Mouse (Mus musculus) kidney, embryonic 14.5 days (tissue): ENCODE measurements around the gene Sparc. TPM values are rescaled to one million over a fixed set of nuclear protein-coding genes. Genes with fewer than 3 reads are reported as not detected.
A peak's percentile ranks its signal among the peaks of the same experiment; 100 is the strongest.

Experiments used
- ATAC-seq: fragments of 200-750 bp; cut with Nextera tagmentation; 2 replicates; pipeline ENCODE4 v1.8.0; 2017; ENCODE audit warnings: moderate number of reproducible peaks, mild to moderate bottlenecking, moderate TSS enrichment, moderate library complexity; ENCODE audit not compliant: low FRiP score, low TSS enrichment
- H3K27ac ChIP-seq: fragments of 300-500 bp; sonication (generic); 2 replicates; pipeline ENCODE4 v1.5.1; 2014; ENCODE audit warnings: low read depth, mild to moderate bottlenecking, low read length, moderate library complexity, mixed read lengths
- H3K27me3 ChIP-seq: fragments of 300-500 bp; sonication (generic); 2 replicates; pipeline ENCODE4 v1.6.1; 2014; ENCODE audit warnings: mild to moderate bottlenecking, low read length; ENCODE audit not compliant: control insufficient read depth, insufficient read depth
- H3K36me3 ChIP-seq: fragments of 300-500 bp; sonication (generic); 2 replicates; pipeline ENCODE4 v1.6.1; 2014; ENCODE audit warnings: low read length, mixed read lengths; ENCODE audit not compliant: control insufficient read depth, insufficient read depth
- H3K4me1 ChIP-seq: fragments of 300-500 bp; sonication (generic); 2 replicates; pipeline ENCODE4 v1.6.1; 2014; ENCODE audit warnings: low read length, mixed read lengths; ENCODE audit not compliant: control insufficient read depth, insufficient read depth
- H3K4me2 ChIP-seq: fragments of 300-500 bp; sonication (generic); replicated peaks from 2 replicates; pipeline ENCODE4 v1.6.1; 2014; ENCODE audit warnings: low read depth, mild to moderate bottlenecking, low read length
- H3K4me3 ChIP-seq: fragments of 300-500 bp; sonication (generic); 2 replicates; pipeline ENCODE4 v1.5.1; 2014; ENCODE audit warnings: mild to moderate bottlenecking, low read length
- H3K9ac ChIP-seq: fragments of 300-500 bp; sonication (generic); 2 replicates; pipeline ENCODE4 v1.6.1; 2014; ENCODE audit warnings: low read depth, mild to moderate bottlenecking, low read length, moderate library complexity
- H3K9me3 ChIP-seq: fragments of 300-500 bp; sonication (generic); 2 replicates; pipeline ENCODE4 v1.6.1; 2016; ENCODE audit warnings: low read length; ENCODE audit not compliant: control insufficient read depth
- WGBS: fragments of 180-500 bp; shearing (Covaris S2); extraction: QIAGEN DNeasy Blood & Tissue Kit; methylation state at CpG from one replicate; pipeline ENCODE4 v1.1.7; 2014; 5-methylcytosine and 5-hydroxymethylcytosine counted together
- polyA plus RNA-seq: library from polyadenylated mRNA; unstranded; fragments of >200 nt; fragmentation: Nextera tagmentation; extraction: Ambion mirVana; gene quantifications from 2 replicates; pipeline ENCODE4 v1.2.1, GENCODE M21; 2014

Gene Sparc
- 817 and 919 TPM in 2 replicates for polyA plus RNA-seq

- H3K4me1 ChIP-seq, result peaks cover 44% of the 10 kb centered on the region
- 92% methylated on average over 1 of the region's 1 CpGs for WGBS
- H3K36me3 ChIP-seq, result no peaks in the 10 kb centered on the region
- H3K4me2 ChIP-seq, result no peak within 1 kb of the TSS
- H3K27ac ChIP-seq, result peak within 1 kb of the TSS; percentile 55; the same call in 1 of the 2 replicates
- H3K4me3 ChIP-seq, result no peak within 1 kb of the TSS
- H3K9me3 ChIP-seq, result no peaks in the 10 kb centered on the region
- ATAC-seq, result no peak
- H3K9ac ChIP-seq, result no peak within 1 kb of the TSS
- no peaks in the 10 kb centered on the region for H3K27me3 ChIP-seq
These were observed at the start of gene Sparc for GRCm38 (mm10) chr11:55422978-55423377. Gene Sparc, minus strand, starts transcription at chr11:55423183.

- ATAC-seq, result no peak
- Histone ChIP-seq H3K4me3 (peak overlapping the region; percentile 99), H3K4me2 (peak overlapping the region; percentile 89), H3K4me1 (peaks cover 20% of the 10 kb centered on the region), H3K9ac (peak overlapping the region; percentile 97; the same call in 1 of the 2 replicates), H3K27ac (no peak overlapping the region), H3K27me3 (no peaks in the 10 kb centered on the region), H3K9me3 (no peaks in the 10 kb centered on the region), H3K36me3 (peaks cover 25% of the 10 kb centered on the region; the same call in 1 of the 2 replicates)
- 75% methylated on average over 7 of the region's 7 CpGs for WGBS
These were observed 48.5 kb upstream of the Sparc start for GRCm38 (mm10) chr11:55471467-55471866.

GRCm38 (mm10) chr11:55470761-55471160 is 47.8 kb upstream of the Sparc start:
- 31% methylated on average over 8 of the region's 8 CpGs for WGBS
- no peaks in the 10 kb centered on the region for H3K9me3 ChIP-seq
- peak overlapping the region; percentile 89 for H3K4me2 ChIP-seq
- H3K4me3 ChIP-seq, result peak overlapping the region; percentile 99
- no peaks in the 10 kb centered on the region for H3K27me3 ChIP-seq
- no peak overlapping the region for H3K27ac ChIP-seq
- H3K4me1 ChIP-seq, result peaks cover 17% of the 10 kb centered on the region
- H3K9ac ChIP-seq, result peak overlapping the region; percentile 97
- ATAC-seq, result no peak
- H3K36me3 ChIP-seq, result peaks cover 21% of the 10 kb centered on the region; the same call in 1 of the 2 replicates

GRCm38 (mm10) chr11:55469923-55470691 is 47.1 kb upstream of the Sparc start:
- H3K27ac ChIP-seq, result peak overlapping the region; percentile 85
- H3K4me2 ChIP-seq, result peak overlapping the region; percentile 89
- ATAC-seq, result peak; percentile 22; the same call in 1 of the 2 replicates
- peak overlapping the region; percentile 97 for H3K9ac ChIP-seq
- H3K27me3 ChIP-seq, result no peaks in the 10 kb centered on the region
- H3K36me3 ChIP-seq, result peaks cover 21% of the 10 kb centered on the region; the same call in 1 of the 2 replicates
- peaks cover 15% of the 10 kb centered on the region for H3K4me1 ChIP-seq
- under 1% methylated on average over 41 of the region's 46 CpGs for WGBS
- peak overlapping the region; percentile 99 for H3K4me3 ChIP-seq
- H3K9me3 ChIP-seq, result no peaks in the 10 kb centered on the region

- H3K9me3 ChIP-seq, result no peaks in the 10 kb centered on the region
- no peaks in the 10 kb centered on the region for H3K27me3 ChIP-seq
- peak within 1 kb of the TSS; percentile 89 for H3K4me2 ChIP-seq
- ATAC-seq, result peak; percentile 97
- H3K27ac ChIP-seq, result peak within 1 kb of the TSS; percentile 95
- WGBS, result under 1% methylated on average over 57 of the region's 57 CpGs
- H3K9ac ChIP-seq, result peak within 1 kb of the TSS; percentile 97
- H3K4me3 ChIP-seq, result peak within 1 kb of the TSS; percentile 99
- peaks cover 17% of the 10 kb centered on the region; the same call in 1 of the 2 replicates for H3K36me3 ChIP-seq
- H3K4me1 ChIP-seq, result peaks cover 15% of the 10 kb centered on the region
These were observed 46.3 kb upstream of the Sparc start, which contains the start of gene G3bp1 for GRCm38 (mm10) chr11:55469048-55469843. Gene G3bp1, plus strand, starts transcription at chr11:55469685.

- peaks cover 13% of the 10 kb centered on the region; the same call in 1 of the 2 replicates for H3K36me3 ChIP-seq
- ATAC-seq, result no peak; the same call in 1 of the 2 replicates
- H3K4me3 ChIP-seq, result peak overlapping the region; percentile 49
- H3K9me3 ChIP-seq, result no peaks in the 10 kb centered on the region
- H3K27me3 ChIP-seq, result no peaks in the 10 kb centered on the region
- peak overlapping the region; percentile 74 for H3K9ac ChIP-seq
- WGBS, result 4% methylated on average over 17 of the region's 17 CpGs
- H3K4me1 ChIP-seq, result peaks cover 15% of the 10 kb centered on the region
- H3K4me2 ChIP-seq, result peak overlapping the region; percentile 81
- H3K27ac ChIP-seq, result peak overlapping the region; percentile 95
These were observed 45.6 kb upstream of the Sparc start for GRCm38 (mm10) chr11:55468611-55469047.

GRCm38 (mm10) chr11:55468012-55468411 is 45.0 kb upstream of the Sparc start:
- H3K4me3 ChIP-seq, result no peak overlapping the region; the same call in 1 of the 2 replicates
- H3K27ac ChIP-seq, result peak overlapping the region; percentile 95
- H3K9ac ChIP-seq, result peak overlapping the region; percentile 74
- 48% methylated on average over 10 of the region's 10 CpGs for WGBS
- ATAC-seq, result no peak
- peaks cover 7% of the 10 kb centered on the region; the same call in 1 of the 2 replicates for H3K36me3 ChIP-seq
- H3K4me1 ChIP-seq, result peaks cover 15% of the 10 kb centered on the region
- peak overlapping the region; percentile 81 for H3K4me2 ChIP-seq
- no peaks in the 10 kb centered on the region for H3K9me3 ChIP-seq
- H3K27me3 ChIP-seq, result no peaks in the 10 kb centered on the region

- H3K36me3 ChIP-seq, result no peaks in the 10 kb centered on the region
- H3K27ac ChIP-seq, result no peak overlapping the region
- no peak overlapping the region for H3K4me3 ChIP-seq
- no peaks in the 10 kb centered on the region for H3K9me3 ChIP-seq
- H3K4me1 ChIP-seq, result peaks cover 13% of the 10 kb centered on the region; the same call in 1 of the 2 replicates
- no peak overlapping the region for H3K4me2 ChIP-seq
- no peaks in the 10 kb centered on the region for H3K27me3 ChIP-seq
- no peak for ATAC-seq
- no peak overlapping the region for H3K9ac ChIP-seq
- 82% methylated on average over 3 of the region's 3 CpGs for WGBS
These were observed 42.2 kb upstream of the Sparc start for GRCm38 (mm10) chr11:55465177-55465576.
